Mouse (Mus musculus) adrenal gland, postnatal 36 days (tissue): Measurements from ENCODE around the gene Phldb2. TPM values are rescaled to one million over a fixed set of nuclear protein-coding genes. Genes with fewer than 3 reads are reported as not detected.

ENCODE experiments used
- DNase-seq, 2 experiments: peaks; one replicate each; pipeline ENCODE4 v3.0.0; 2021; ENCODE audit warnings: mixed read lengths in 1 of 2
- total RNA-seq, 2 experiments: library from RNA; stranded (reverse); gene quantifications; 2 replicates each; pipeline ENCODE4 v1.2.3; 2021

Gene Phldb2
- total RNA-seq, 2 experiments from 2014 or later, result 29.8 to 50.3 TPM

- peak; percentile 51 to 72 for DNase-seq
Observed at GRCm38 (mm10) chr16:45792781-45793180, 160.6 kb downstream of the Phldb2 start.

- peak; percentile 13 to 15 for DNase-seq
Observed at GRCm38 (mm10) chr16:45791286-45791685, 162.1 kb downstream of the Phldb2 start.

GRCm38 (mm10) chr16:45789311-45789710 is 164.1 kb downstream of the Phldb2 start:
- no peak for DNase-seq

GRCm38 (mm10) chr16:45787650-45788049 is 165.7 kb downstream of the Phldb2 start:
- DNase-seq, result no peak

GRCm38 (mm10) chr16:45786639-45787038 is 166.8 kb downstream of the Phldb2 start:
- DNase-seq, result peak in 1 of 2 experiments; percentile 18

- DNase-seq, result no peak
Observed at GRCm38 (mm10) chr16:45780001-45780400, 173.4 kb downstream of the Phldb2 start.

GRCm38 (mm10) chr16:45774813-45775212 is 178.6 kb downstream of the Phldb2 start:
- DNase-seq, result no peak

- DNase-seq, result no peak
Observed at GRCm38 (mm10) chr16:45770914-45771313, 182.5 kb downstream of the Phldb2 start.

GRCm38 (mm10) chr16:45767853-45768640 is 185.4 kb downstream of the Phldb2 start:
- DNase-seq, result peak; percentile 37 to 45

- no peak for DNase-seq
Observed at GRCm38 (mm10) chr16:45767434-45767833, 186.0 kb downstream of the Phldb2 start.

GRCm38 (mm10) chr16:45765801-45766494 is 187.4 kb downstream of the Phldb2 start:
- no peak for DNase-seq

- DNase-seq, result no peak
Observed at GRCm38 (mm10) chr16:45765102-45765501, 188.3 kb downstream of the Phldb2 start.

GRCm38 (mm10) chr16:45762859-45763505 is 190.4 kb downstream of the Phldb2 start:
- no peak for DNase-seq

- no peak for DNase-seq
Observed at GRCm38 (mm10) chr16:45761425-45761824, 192.0 kb downstream of the Phldb2 start.

- no peak for DNase-seq
Observed at GRCm38 (mm10) chr16:45758726-45759269, 194.6 kb downstream of the Phldb2 start.

GRCm38 (mm10) chr16:45757421-45758078 is 195.8 kb downstream of the Phldb2 start:
- peak; percentile 27 to 72 for DNase-seq

GRCm38 (mm10) chr16:45756855-45757254 is 196.5 kb downstream of the Phldb2 start:
- peak in 1 of 2 experiments; percentile 64 for DNase-seq

- DNase-seq, result no peak
Observed at GRCm38 (mm10) chr16:45743591-45744144, 209.7 kb downstream of the Phldb2 start.

- DNase-seq, result peak; percentile 98
Observed at GRCm38 (mm10) chr16:45742615-45743476, 210.6 kb downstream of the Phldb2 start, which contains the start of gene Abhd10. TSS of gene Abhd10 (minus strand) at chr16:45742955.

GRCm38 (mm10) chr16:45737880-45738279 is 215.5 kb downstream of the Phldb2 start:
- no peak for DNase-seq

- no peak for DNase-seq
Observed at GRCm38 (mm10) chr16:45736724-45737123, 216.7 kb downstream of the Phldb2 start.
